Mouse (Mus musculus) C2C12 (cell line): ENCODE measurements around the gene Ttc39b.

Experiments
- CTCF ChIP-seq: IDR thresholded peaks from one replicate; pipeline ENCODE4 v1.5.1; 2011; ENCODE audit not compliant: control insufficient read depth, insufficient read depth, insufficient read length
- FOSL1 ChIP-seq: IDR thresholded peaks from one replicate; pipeline ENCODE4 v1.8.0; 2011; ENCODE audit warnings: mild to moderate bottlenecking, low read length; ENCODE audit not compliant: poor library complexity, insufficient read depth, severe bottlenecking
- MYOG ChIP-seq: IDR thresholded peaks from one replicate; pipeline ENCODE4 v1.6.1; 2011; ENCODE audit not compliant: control insufficient read depth, insufficient read length; ENCODE audit errors: extremely low read depth

GRCm38 (mm10) chr4:83216381-83216780 is 107.7 kb downstream of the Ttc39b start:
- TF ChIP-seq CTCF: no peak
- no peak for TF ChIP-seq FOSL1
- TF ChIP-seq MYOG: no peak
